Mouse (Mus musculus) midbrain, postnatal 0 days (tissue): ENCODE results near the gene Smad6. TPM values are rescaled to one million over a fixed set of nuclear protein-coding genes. Genes with fewer than 3 reads are reported as not detected.
A peak's percentile ranks its signal among the peaks of the same experiment; 100 is the strongest.

ENCODE experiments used
- ATAC-seq: fragments of 200-750 bp; cut with Nextera tagmentation; 2 replicates; pipeline ENCODE4 v1.8.0; 2017; ENCODE audit warnings: moderate number of reproducible peaks, mild to moderate bottlenecking, moderate TSS enrichment, moderate library complexity; ENCODE audit not compliant: low FRiP score
- DNase-seq: peaks from one replicate; pipeline ENCODE4 v3.0.0-alpha.2; 2015; ENCODE audit warnings: low spot score
- H3K27ac ChIP-seq: fragments of 300-500 bp; sonication (generic); 2 replicates; pipeline ENCODE4 v1.5.1; 2014; ENCODE audit warnings: low read depth, mild to moderate bottlenecking, low read length, mixed read lengths
- H3K27me3 ChIP-seq: fragments of 300-500 bp; sonication (generic); 2 replicates; pipeline ENCODE4 v1.6.1; 2014; ENCODE audit warnings: low read length, control low read depth, mixed read lengths; ENCODE audit not compliant: insufficient read depth
- H3K36me3 ChIP-seq: fragments of 300-500 bp; sonication (generic); 2 replicates; pipeline ENCODE4 v1.6.1; 2014; ENCODE audit warnings: low read length, control low read depth, mixed read lengths; ENCODE audit not compliant: insufficient read depth
- H3K4me1 ChIP-seq: fragments of 300-500 bp; sonication (generic); 2 replicates; pipeline ENCODE4 v1.6.1; 2014; ENCODE audit warnings: mild to moderate bottlenecking, control low read depth, antibody characterized with exemption, low read length, mixed read lengths; ENCODE audit not compliant: insufficient read depth
- H3K4me2 ChIP-seq: fragments of 300-500 bp; sonication (generic); 2 replicates; pipeline ENCODE4 v1.6.1; 2014; ENCODE audit warnings: low read depth, mild to moderate bottlenecking, low read length, mixed read lengths; ENCODE audit not compliant: poor library complexity, severe bottlenecking
- H3K4me3 ChIP-seq: fragments of 300-500 bp; sonication (generic); 2 replicates; pipeline ENCODE4 v1.5.1; 2014; ENCODE audit warnings: low read depth, mild to moderate bottlenecking, low read length, moderate library complexity
- H3K9ac ChIP-seq: fragments of 300-500 bp; sonication (generic); replicated peaks from 2 replicates; pipeline ENCODE4 v1.6.1; 2014; ENCODE audit warnings: mild to moderate bottlenecking, low read length, moderate library complexity, mixed read lengths; ENCODE audit not compliant: poor library complexity, severe bottlenecking
- H3K9me3 ChIP-seq: fragments of 300-500 bp; sonication (generic); 2 replicates; pipeline ENCODE4 v1.6.1; 2016; ENCODE audit warnings: low read length, control low read depth
- CTCF ChIP-seq: IDR thresholded peaks from 2 replicates; pipeline ENCODE4 v1.5.1; 2016; ENCODE audit warnings: antibody characterized with exemption, mild to moderate bottlenecking
- WGBS: fragments of 180-500 bp; shearing (Covaris S2); extraction: QIAGEN DNeasy Blood & Tissue Kit; methylation state at CpG from one replicate; pipeline ENCODE4 v1.1.7; 2014; 5-methylcytosine and 5-hydroxymethylcytosine counted together
- polyA plus RNA-seq: library from polyadenylated mRNA; unstranded; fragments of >200 nt; fragmentation: Nextera tagmentation; extraction: Ambion mirVana; gene quantifications from 2 replicates; pipeline ENCODE4 v1.2.1, GENCODE M21; 2015
- total RNA-seq: library from RNA; depleted of rRNA; stranded (reverse); fragments of >200 nt; gene quantifications from 2 replicates; pipeline ENCODE4 v1.2.3, GENCODE M21; 2014

The Smad6 gene
- total and polyA plus RNA-seq, 2 experiments from 2014 or later = 1.2 to 10.4 TPM

- WGBS = 52% methylated on average over 14 of the region's 14 CpGs
- peak overlapping the region; percentile 26; the same call in 1 of the 2 replicates for H3K27ac ChIP-seq
- no peak overlapping the region for H3K4me3 ChIP-seq
- H3K4me1 ChIP-seq = no peaks in the 10 kb centered on the region
- DNase-seq (no peak), ATAC-seq (no peak)
- no peaks in the 10 kb centered on the region for H3K9me3 ChIP-seq
- H3K27me3 ChIP-seq = no peaks in the 10 kb centered on the region
- no peak overlapping the region for H3K9ac ChIP-seq
- no peak for TF ChIP-seq CTCF
- no peaks in the 10 kb centered on the region for H3K36me3 ChIP-seq
- no peak overlapping the region for H3K4me2 ChIP-seq
Measured at GRCm38 (mm10) chr9:63973662-63974190, 48.1 kb downstream of the Smad6 start.

DNA sequence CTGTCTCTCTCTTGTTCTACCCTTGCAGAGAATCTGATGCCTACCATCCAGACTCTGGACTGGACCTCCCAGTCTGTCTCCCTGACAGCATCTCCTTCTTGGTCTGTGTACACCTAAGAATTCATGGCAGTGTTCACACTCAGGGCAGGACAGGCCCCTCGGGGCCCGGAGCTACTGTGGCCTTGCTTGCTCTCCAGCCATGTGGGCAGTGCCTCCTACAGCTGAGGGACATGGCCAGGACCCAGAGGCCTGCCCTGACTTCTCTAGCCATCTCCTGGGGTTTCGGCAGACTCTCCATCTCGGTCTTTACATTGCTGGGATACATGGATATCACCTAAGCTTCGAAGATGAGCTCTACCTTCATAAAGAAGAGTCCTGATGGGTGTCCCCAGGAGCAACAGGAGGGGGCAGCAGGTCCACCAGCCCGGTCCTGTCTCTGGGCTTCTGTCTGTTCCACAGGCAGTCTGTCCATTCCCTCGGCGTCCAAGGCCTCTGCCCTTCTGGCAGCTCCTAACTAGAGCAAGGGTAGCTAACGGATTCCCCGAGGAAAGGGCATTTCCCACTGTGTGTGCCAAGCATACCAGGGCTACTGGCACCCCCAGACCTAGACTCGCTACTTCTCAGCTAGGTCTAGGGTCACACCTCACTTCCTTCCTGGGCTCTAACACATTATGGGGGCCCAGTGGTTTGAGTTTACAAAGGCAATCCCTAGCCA is 49.1 kb downstream of the Smad6 start:
- H3K36me3 ChIP-seq = no peaks in the 10 kb centered on the region
- H3K4me3 ChIP-seq = no peak overlapping the region

DNA sequence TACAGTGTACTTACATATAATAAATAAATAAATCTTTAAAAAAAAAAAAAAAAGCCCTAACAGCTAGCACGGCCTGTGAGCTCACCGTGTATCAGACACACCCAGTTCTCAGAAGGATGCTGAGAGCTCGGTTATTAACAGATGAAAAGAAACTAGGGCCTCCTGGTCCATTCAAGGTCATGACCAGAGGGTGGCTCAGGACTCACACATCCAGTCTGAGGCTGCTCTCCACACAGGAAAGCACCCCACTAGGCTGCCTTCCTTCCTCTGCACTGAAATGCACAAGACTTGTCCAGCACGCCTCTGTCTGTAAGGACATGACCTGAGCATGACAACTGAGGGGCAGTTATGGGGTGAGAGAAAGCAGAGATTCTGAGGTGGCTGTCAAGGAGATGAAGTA is 50.3 kb downstream of the Smad6 start:
- WGBS = 75% methylated on average over 4 of the region's 4 CpGs
- no peak for TF ChIP-seq CTCF
- ATAC-seq (no peak), DNase-seq (no peak)
- no peak overlapping the region for H3K4me3 ChIP-seq
- H3K27ac ChIP-seq = no peak overlapping the region
- no peak overlapping the region for H3K9ac ChIP-seq
- no peaks in the 10 kb centered on the region for H3K36me3 ChIP-seq
- no peaks in the 10 kb centered on the region for H3K27me3 ChIP-seq
- no peaks in the 10 kb centered on the region for H3K9me3 ChIP-seq
- no peaks in the 10 kb centered on the region for H3K4me1 ChIP-seq
- no peak overlapping the region for H3K4me2 ChIP-seq

More for the DNA sequence above, 49.1 kb downstream of the Smad6 start:
- ATAC-seq (no peak), DNase-seq (no peak)
- H3K4me2 ChIP-seq = no peak overlapping the region
- 95% methylated on average over 11 of the region's 11 CpGs for WGBS
- no peaks in the 10 kb centered on the region for H3K4me1 ChIP-seq
- H3K9ac ChIP-seq = no peak overlapping the region
- no peak for TF ChIP-seq CTCF
- no peaks in the 10 kb centered on the region for H3K9me3 ChIP-seq
- no peak overlapping the region for H3K27ac ChIP-seq
- no peaks in the 10 kb centered on the region for H3K27me3 ChIP-seq

DNA sequence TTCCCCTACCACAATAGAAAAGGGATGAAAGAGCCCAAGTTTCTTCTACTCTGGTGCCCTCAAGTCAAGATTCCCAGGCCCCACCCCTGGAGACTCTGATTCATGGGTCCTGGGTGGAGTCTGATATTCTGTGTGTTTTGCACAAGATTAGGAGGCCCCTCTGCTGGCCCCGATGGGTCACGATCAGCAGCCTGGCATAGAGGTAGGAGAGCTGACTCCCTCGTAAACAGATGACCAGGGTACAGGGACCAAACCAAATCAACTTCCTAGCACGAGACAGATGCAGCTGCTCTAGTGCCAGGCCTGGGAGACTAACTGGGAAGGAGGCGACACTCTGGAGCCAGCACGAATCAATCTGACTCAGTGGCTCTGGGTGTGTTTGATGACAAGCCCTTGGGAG is 51.0 kb downstream of the Smad6 start:
- no peak overlapping the region for H3K27ac ChIP-seq
- TF ChIP-seq CTCF = no peak
- H3K4me1 ChIP-seq = no peaks in the 10 kb centered on the region
- H3K36me3 ChIP-seq = no peaks in the 10 kb centered on the region
- 81% methylated on average over 6 of the region's 6 CpGs for WGBS
- H3K9ac ChIP-seq = no peak overlapping the region
- no peak for ATAC-seq
- H3K27me3 ChIP-seq = no peaks in the 10 kb centered on the region
- H3K4me3 ChIP-seq = no peak overlapping the region
- no peak overlapping the region for H3K4me2 ChIP-seq
- no peaks in the 10 kb centered on the region for H3K9me3 ChIP-seq
- DNase-seq = no peak

GRCm38 (mm10) chr9:63970388-63970787 is 51.5 kb downstream of the Smad6 start:
- H3K9ac ChIP-seq = no peak overlapping the region
- no peak overlapping the region for H3K27ac ChIP-seq
- H3K27me3 ChIP-seq = no peaks in the 10 kb centered on the region
- no peaks in the 10 kb centered on the region for H3K4me1 ChIP-seq
- no peaks in the 10 kb centered on the region for H3K36me3 ChIP-seq
- no peak for ATAC-seq
- H3K4me3 ChIP-seq = no peak overlapping the region
- WGBS = 76% methylated on average over 12 of the region's 12 CpGs
- DNase-seq = no peak
- no peak for TF ChIP-seq CTCF
- H3K4me2 ChIP-seq = no peak overlapping the region
- no peaks in the 10 kb centered on the region for H3K9me3 ChIP-seq

GRCm38 (mm10) chr9:63969467-63969866 is 52.4 kb downstream of the Smad6 start:
- Histone ChIP-seq H3K4me1 (no peaks in the 10 kb centered on the region), H3K9ac (no peak overlapping the region), H3K4me3 (no peak overlapping the region), H3K27me3 (no peaks in the 10 kb centered on the region), H3K27ac (no peak overlapping the region), H3K9me3 (no peaks in the 10 kb centered on the region), H3K4me2 (no peak overlapping the region), H3K36me3 (no peaks in the 10 kb centered on the region)
- DNase-seq (no peak), ATAC-seq (no peak)
- no peak for TF ChIP-seq CTCF
- 86% methylated on average over 10 of the region's 10 CpGs for WGBS
